Mouse (Mus musculus): ENCODE measurements at regions not wholly inside any gene's neighbourhood (a gene's known extent, or its start where the extent isn't known, plus 50 kb on each side); places are given as distances from the start of the nearest gene placed in this dataset.

DNA sequence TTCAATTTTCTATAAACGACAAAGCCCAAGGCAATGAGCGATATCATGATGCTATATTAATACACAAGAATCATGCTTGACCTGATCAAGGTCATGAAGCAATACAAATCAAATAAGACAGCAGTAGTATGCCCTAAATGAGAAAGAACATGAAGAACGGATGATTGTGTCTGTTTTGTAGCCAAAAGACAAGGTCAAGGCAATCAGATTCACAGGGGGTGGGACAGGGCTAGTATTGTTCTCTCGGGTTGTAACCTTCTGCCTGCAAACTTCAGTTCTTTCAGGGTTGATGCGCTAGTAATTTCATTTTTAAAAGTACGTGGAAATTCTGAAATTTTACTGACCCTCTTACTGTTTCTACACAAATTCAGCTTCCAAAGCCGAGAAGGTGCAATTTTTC, 206.7 kb downstream of the Arl4a start:
- no peak for ATAC-seq

GRCm38 (mm10) chr12:39830530-39830929, 207.3 kb downstream of the Arl4a start:
- ATAC-seq = no peak

DNA sequence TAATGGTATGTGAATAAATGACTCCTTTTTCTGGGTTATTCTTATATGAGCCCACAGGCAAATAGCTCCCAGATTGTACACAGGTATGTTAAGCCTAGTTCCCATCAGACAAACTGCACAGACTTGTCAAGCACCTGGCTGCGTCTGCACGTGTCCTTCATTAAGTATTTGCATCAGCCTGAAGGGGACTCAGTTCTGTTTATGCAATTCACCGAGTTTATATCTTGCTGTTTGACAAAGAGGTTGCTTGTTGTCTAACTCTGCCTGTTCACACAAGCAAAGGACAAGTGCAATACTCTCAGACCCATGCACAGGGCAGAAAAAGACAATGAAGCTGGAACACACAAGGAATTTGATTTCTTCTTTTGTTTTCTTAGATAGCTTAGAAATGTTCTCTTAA, 215.2 kb downstream of the Arl4a start:
- no peak for ATAC-seq

GRCm38 (mm10) chr12:39801536-39801935, 236.3 kb downstream of the Arl4a start:
- ATAC-seq = no peak

DNA sequence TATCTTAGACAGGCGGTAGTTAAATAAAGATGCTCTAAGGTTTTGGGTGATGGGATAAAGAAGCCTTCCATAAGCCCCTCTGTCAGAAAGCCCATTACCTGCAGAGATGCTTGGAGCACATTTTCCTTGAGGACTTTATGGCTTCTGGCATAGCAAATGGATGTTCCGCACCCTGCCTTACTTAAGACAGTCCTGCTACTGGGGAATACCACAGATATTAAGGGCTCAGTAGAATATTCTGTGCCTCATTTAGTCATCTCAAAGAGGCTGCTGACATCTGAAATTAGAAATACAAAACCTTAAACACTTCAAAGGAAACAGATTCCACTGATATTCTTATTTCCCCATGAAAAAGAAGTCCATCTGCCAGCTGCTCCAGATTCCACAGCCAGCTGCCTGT, 240.0 kb downstream of the Arl4a start:
- ATAC-seq = no peak

DNA sequence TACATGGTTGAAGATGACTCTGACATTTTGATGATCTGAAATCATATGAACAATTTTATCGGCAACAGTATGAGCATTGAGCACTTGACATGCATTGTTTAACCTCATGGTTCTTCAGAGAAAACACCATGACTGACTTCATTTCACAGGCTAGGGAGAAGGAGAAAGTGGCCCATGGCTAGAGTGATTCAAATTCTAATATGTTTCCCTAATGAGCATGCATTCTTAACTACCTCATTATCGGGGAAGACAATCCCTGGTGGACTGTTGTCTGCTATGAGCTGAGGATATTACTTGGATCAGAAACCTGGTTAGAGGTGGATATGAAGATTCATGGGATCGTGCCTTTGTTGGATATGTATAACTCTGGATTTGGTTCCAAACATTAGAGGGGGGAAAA, 240.9 kb downstream of the Arl4a start:
- ATAC-seq = no peak

- no peak for ATAC-seq
Observed at GRCm38 (mm10) chr12:39785026-39785425, 252.8 kb downstream of the Arl4a start.

- no peak for ATAC-seq
Observed at GRCm38 (mm10) chr12:39784532-39784931, 253.3 kb downstream of the Arl4a start.

DNA sequence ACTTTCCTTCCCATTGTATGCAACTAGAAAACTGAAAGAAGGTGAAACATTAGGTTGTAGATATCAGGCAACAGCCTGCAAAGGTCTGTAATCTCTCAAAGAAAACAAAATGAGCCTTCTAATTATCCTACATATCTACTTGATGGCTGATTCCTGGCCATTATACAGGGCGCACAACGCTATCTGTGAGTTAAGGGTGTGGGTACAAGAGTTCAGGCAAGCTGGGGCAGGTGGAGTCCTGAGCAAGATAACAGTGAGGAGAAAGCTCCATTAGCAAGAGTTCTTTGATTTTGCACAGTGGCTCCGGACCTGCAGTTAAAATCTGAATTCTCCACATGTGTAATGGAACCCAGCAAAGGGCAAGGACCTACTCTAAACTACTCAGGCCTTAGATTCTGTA, 261.7 kb downstream of the Arl4a start:
- ATAC-seq = no peak

- ATAC-seq = no peak
Observed at GRCm38 (mm10) chr12:39766988-39767387, 270.8 kb downstream of the Arl4a start.

DNA sequence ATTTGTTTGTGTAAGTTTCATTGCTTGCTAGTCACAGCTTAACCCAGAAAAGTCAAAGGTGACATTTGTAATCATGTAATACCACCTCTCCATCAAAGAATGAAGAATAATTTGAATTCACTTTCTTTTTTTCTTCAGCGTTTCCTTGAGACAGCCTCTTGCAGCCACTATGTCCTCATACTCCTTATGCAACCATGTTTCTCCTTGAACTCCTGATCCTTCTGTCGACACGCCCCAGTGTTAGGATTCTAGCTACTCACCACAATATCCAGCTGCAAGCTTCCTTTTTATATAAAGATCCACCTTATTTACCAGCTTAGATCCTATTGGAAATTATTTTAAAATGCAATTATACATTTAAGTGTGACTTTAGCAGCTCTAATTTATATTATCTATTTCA, 274.3 kb downstream of the Arl4a start:
- no peak for ATAC-seq

DNA sequence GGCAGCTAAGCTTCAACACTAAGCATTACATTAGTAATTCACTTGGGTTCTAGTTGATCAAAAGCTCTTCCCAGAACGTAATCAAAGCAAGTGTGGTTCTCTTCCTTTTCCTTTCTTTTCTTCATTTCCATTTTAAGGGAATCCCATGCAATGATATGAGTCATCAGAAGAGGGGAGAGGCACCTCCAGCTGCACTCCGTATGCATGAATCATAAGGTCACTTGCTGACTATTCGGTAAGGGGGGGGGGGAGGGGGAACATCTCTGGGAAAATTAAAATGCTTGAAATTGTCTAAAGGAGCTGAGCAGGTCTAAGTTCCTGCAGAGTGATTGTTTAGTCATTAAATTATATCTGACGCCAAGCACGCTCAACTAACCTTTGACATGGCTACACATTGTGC, 275.9 kb downstream of the Arl4a start:
- ATAC-seq = no peak

DNA sequence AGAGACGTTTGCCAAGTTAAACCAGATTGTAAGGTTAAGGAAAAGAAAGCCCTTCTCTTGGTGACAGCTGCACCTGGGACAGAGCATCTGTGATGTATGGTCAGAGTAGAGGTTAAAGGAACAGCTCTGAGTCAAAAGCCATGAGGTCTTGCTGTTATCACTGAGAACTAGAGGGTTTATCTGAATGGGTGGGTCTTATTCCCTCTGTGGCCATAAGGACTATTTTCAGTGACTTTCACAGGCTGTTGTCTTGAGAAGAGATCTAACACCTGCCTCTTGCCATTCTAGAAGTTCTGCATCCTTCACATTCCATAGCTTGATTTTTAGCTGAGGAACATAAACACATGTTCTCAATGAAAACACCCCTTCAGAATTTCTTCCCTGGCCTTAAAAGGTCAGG, 276.5 kb downstream of the Arl4a start:
- no peak for ATAC-seq

- ATAC-seq = no peak
Observed at GRCm38 (mm10) chr12:39757975-39758374, 279.9 kb downstream of the Arl4a start.

DNA sequence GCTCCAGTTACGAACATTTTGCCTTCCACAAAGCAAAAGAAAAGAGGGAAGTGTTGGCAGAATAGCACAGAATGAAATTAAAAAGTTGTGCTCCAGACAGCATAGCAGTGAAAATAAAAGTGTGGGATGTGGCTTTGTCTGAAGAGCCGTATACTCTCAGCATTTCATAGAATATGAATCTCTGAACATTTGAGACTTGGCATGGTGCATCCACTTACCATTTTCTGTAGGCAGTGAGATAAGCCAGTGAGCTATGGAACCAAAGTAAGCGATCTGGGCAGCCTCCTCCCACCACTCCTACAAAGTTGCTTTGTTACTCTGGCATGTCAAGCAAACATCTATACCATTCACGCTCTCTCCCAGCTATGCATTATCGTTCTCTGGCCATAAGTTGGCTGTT, 286.0 kb downstream of the Arl4a start:
- ATAC-seq = no peak

GRCm38 (mm10) chr12:39742156-39743063, 295.4 kb downstream of the Arl4a start:
- no peak for ATAC-seq

GRCm38 (mm10) chr12:39741051-39741847, 296.6 kb downstream of the Arl4a start:
- ATAC-seq = no peak

DNA sequence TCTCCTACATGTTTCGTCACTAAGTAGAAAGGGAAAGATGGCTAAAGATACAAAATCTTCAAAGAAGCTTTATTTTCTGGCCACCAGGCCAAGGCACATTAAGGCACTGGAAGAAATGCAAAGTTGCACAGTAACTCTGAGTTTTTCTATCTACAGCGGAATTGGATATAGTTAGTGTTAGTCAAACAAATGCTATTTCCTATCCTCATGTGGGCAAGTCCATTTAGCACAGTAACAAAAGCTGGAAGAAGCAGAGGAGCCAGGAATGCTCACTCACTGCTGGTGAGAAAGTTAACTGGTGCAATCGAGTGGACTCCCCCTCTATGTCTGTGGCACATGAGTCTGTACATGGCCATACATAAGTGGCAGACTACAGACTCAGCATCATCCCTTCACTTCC, 300.9 kb downstream of the Arl4a start:
- ATAC-seq = no peak

DNA sequence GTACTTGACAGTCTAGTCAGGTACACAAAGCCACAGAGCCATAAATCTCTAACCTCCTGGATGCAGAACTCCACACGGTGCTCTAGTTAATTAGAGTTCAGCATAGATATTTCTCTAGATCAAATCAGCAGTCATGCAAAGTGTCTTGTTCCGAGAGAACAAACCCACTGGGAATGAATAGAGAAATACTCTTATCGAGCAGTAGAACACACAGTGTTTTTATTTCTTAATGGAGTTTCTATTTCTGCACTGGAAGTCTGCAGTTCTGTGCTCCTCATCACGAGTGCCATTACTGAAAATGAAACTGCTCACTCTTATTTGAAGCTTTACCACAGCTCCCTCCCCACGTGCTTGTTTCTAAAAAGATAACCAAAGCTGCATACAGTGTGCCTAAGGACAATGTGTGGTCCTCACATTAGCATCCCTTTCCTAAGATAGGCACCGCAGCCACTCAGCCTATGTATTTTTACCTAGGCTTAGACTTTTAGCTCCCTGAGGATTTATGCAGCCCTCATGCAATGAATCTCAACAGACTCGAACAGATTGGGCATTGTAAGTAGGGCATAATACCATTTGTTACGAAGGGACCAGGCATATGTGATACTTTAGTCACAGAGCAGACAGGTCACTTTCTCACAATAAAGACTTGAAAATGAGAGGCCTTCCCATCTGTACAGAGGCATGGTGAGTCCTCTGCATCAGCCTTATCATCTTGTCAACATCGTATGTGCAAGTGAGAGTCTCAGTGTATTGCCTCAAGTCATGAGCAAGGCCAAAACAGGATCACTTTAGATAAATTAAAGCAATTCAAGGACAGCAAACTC, 301.5 kb downstream of the Arl4a start:
- peak; percentile 19 for ATAC-seq

DNA sequence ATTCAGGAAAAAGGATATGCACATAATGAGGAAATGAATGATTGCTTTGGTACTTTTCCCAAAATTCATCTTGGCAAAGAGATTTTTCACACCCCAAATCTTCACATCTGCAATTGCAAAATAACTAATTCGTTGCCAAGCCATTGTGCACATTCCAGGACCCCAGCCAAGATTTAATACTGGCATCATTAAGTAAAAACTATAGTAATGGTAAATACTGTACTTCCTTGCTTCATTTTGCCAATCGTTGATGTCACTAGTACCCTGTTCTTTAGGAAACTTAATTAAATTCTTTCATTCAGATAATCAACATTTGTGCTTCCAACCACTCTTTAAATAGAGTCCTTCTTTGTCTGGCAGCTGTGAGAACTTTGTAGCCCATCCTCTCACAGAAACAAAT, 303.6 kb downstream of the Arl4a start:
- no peak for ATAC-seq

GRCm38 (mm10) chr12:39731177-39731576, 306.6 kb downstream of the Arl4a start:
- ATAC-seq = no peak

DNA sequence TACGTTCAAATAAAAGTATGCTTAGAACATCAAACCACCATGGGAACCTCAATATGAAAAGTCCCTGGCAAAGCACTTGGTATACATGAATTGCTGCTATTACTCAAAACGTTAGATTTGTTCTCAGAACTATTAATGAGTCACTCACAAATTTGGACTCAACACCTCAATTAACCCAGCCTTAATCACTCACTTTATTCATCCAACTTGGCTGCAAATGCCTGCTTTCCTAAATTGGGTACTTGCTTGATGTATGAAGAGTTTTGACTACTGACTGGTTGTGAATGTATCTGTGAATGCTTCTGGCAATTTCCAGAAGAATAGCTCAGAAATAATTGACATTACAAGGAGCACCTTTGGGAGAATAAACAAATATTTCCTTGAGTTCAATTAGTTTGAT, 308.6 kb downstream of the Arl4a start:
- no peak for ATAC-seq

DNA sequence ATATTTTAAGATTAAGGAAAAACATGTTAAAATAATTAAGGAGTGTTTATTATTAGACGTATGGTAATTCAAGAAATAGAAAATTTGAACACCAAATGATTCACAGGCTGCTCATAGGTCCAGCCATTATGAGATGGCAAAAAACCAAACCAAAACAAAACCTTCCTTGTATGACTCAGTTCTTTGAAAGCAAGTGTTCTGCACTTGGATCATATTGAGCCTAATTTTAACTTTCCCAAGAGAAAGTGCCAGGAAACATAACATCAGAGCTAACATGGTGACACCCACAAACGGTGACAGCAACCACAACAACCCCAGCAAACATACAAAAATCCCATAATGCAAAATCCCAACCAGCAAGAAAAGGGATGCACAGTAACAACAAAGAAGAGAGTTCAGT, 313.7 kb downstream of the Arl4a start:
- no peak for ATAC-seq

Measured in activated CD4-positive, CD25-positive, alpha-beta regulatory T cell, adult 4 months (primary cell).